Mouse (Mus musculus) CD8-positive naive resting alpha-beta T cell, adult 2 months (primary cell): Measurements from ENCODE around the gene Kansl1.
A peak's percentile ranks its signal among the peaks of the same experiment; 100 is the strongest.

Experiments
- DNase-seq, 2 experiments: peaks; one replicate each; pipeline ENCODE4 v3.0.0; 2022; ENCODE audit warnings: low read depth in 2 of 2, low spot score in 2 of 2

The Kansl1 gene

GRCm38 (mm10) chr11:104468751-104469268 is at the start of gene Kansl1:
Gene Kansl1 (minus strand): TSS chr11:104468861.
- DNase-seq = peak in 1 of 2 experiments; percentile 4

- DNase-seq = no peak
Observed at GRCm38 (mm10) chr11:104512436-104512835, 43.8 kb upstream of the Kansl1 start.

DNA sequence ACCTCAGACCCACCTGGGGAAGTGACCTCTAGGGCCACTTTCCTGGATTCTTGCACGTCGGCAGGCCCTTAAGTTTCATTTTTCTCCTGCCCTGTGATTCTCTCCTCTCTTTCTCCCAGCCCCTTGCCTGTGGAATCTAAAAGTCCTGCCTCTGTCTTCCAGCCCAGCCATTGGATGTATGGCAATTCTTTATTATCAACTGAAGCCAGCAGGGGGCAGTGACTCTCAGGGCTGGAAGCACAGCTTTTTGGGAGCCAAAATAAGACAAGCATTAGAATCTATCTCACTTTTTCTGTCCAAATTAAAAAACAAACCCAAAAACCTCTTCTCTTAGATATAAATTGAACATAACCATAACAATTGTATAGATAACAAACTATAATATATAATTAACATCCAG is 41.9 kb upstream of the Kansl1 start:
- DNase-seq = no peak

- DNase-seq = no peak
Observed at GRCm38 (mm10) chr11:104508455-104508854, 39.8 kb upstream of the Kansl1 start.

DNA sequence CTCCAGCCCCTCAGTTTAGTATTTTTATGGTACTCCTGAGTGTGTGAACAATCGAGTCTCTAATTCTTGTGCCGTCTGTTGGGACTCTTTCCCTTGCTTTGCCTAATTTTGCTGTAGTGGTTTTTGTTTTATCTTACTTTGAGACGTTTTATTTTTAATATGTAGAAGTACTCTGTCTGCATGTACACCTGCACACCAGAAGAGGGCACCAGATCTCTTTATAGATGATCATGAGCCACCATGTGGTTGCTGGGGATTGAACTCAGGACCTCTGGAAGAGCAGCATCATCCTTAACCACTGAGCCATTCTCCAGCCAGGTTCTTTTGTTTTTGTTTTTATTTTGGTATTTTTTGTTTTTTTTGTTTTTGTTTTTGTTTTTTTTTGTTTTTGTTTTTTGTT is 19.6 kb upstream of the Kansl1 start:
- DNase-seq = no peak

- DNase-seq = no peak
Observed at GRCm38 (mm10) chr11:104481971-104482370, 13.3 kb upstream of the Kansl1 start.

GRCm38 (mm10) chr11:104479505-104479904 is 10.8 kb upstream of the Kansl1 start:
- DNase-seq = no peak

DNA sequence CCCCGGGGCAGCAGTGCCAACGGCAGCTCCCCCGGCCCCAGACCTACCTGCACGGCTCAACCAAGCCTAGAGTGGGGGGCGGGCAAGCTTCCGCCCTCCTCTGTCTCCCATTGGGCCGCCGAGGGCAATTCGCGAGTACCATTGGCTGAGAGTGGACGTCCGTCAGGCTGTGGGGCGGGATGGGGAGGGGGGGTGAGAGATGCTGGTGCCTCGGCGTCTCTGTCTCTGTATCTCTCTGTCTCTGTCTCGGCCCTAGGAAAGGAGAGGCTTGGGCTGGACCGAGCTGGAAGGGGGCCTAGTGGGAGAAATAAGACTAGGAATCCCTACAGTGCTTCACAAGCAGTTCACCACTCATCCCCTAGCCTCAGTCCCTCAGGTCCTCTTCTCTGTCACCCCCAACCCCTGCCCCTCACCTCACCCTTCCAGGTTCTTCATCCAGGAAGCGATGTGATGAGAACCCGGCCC is 742 bp upstream of the Kansl1 start:
- peak; percentile 81 to 85 for DNase-seq

GRCm38 (mm10) chr11:104467698-104468097 is 963 bp downstream of the Kansl1 start:
- DNase-seq = no peak

DNA sequence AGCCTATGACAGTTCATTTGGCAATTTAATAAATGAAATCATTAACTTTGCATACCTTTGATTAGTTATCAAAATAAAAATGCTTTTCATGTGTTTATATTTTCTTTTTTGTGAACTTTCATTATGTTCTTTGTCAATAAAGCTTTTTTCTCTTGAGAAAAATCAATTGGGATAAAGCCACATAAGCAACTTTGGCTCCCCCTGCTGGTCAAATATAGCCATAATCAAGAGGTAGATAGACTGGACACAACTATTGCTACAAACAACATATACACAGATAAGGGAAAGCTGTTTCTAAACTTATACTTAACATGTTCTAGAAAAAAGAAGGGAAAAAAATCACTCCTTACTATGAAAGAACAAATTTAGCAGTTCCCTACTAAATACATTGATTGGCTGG is 7.1 kb downstream of the Kansl1 start:
- peak; percentile 58 to 73 for DNase-seq

GRCm38 (mm10) chr11:104459671-104460070 is 9.0 kb downstream of the Kansl1 start:
- DNase-seq = no peak

GRCm38 (mm10) chr11:104458507-104458906 is 10.2 kb downstream of the Kansl1 start:
- no peak for DNase-seq

GRCm38 (mm10) chr11:104452709-104453108 is 16.0 kb downstream of the Kansl1 start:
- no peak for DNase-seq

- DNase-seq = peak in 1 of 2 experiments; percentile 43
Observed at GRCm38 (mm10) chr11:104451239-104451638, 17.4 kb downstream of the Kansl1 start.

GRCm38 (mm10) chr11:104448499-104448898 is 20.2 kb downstream of the Kansl1 start:
- DNase-seq = peak in 1 of 2 experiments; percentile 26

DNA sequence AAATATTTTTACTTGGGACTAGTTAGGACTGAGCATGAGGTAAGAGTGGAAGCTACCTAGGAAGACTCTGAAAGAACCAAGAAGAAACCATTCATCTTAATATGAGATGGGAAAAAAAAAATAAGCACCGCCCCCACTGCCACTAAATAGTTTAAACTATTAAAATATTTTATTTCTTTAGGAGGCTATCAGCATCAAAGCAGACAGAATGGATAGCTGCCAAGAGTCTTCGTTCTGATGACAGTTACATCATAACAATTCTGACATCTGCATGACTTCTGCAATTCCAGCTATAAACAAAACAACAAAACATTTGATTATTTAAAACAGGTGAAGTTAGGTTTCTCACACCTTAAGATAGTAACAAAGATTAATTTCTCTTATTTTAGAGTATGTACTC is 23.1 kb downstream of the Kansl1 start:
- DNase-seq = no peak

- DNase-seq = no peak
Observed at GRCm38 (mm10) chr11:104445044-104445443, 23.6 kb downstream of the Kansl1 start.

DNA sequence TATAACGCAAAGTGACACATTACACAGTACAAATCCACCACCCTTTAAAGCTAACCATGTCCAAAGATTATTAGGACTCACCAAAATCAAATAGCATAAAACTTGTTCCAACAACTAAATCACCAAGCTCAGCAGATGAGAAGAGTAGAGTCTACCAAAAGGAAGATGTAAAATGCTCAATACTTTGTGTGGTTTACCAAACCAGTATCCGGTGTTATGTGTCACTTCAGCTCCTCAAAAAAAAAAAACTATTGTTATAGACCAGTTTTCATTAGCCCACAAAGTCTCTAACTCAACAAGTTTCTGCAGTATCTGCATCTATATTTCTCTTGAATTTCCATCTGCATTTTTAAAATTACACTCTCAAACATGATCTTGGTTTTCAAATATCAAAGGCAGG is 25.3 kb downstream of the Kansl1 start:
- peak in 1 of 2 experiments; percentile 12 for DNase-seq

DNA sequence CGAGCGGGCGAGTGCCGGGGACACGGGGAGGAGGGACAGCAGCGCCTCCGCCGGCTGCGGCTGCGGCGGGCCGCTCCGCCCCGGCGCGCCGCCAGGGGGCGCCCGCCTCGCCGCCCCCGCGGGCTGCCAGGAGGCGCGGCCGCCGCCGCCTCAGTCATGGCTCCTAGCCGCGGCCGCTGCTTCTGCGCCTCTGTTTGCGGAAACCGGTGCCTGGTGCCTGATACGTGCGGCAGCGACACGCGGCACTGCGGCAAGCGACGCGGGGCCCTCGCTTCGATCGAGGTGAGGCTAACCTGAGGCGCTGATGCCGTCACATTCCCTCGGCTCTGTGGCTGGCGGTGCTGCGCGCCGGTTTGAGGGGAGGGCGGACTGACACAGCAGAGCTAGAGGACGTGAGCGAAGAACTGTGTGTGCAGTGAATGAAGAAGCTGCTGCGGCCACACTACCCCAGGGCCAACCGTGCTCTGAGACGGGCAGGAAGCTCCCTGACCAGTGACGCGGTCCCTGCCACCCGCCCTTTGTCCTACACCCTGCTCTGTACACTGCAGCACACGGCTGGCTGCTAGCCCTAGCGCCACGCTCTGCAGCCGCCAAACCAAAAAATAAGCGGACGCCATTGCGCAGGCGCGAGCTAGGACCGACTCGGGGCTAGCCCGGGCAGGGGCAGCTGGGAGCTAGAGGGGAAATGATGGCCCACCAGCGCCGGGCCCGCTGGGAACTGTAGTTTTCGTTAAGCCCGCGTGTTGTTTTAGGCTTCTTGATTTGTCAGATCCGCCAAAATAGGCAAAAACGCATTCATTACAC is 26.1 kb downstream of the Kansl1 start:
- DNase-seq = peak; percentile 86 to 89

- DNase-seq = peak; percentile 39 to 49
Observed at GRCm38 (mm10) chr11:104441475-104442332, 27.0 kb downstream of the Kansl1 start.
